Mouse (Mus musculus) liver, embryonic 16.5 days (tissue): ENCODE results near the gene Pabpn1. TPM values are rescaled to one million over a fixed set of nuclear protein-coding genes. Genes with fewer than 3 reads are reported as not detected.
"Not testable (repeated sequence)": the region's sequence is repeated elsewhere in the genome, so short reads cannot be mapped to it uniquely, and the experiment has no call there.

ENCODE experiments used
- ATAC-seq: fragments of 200-750 bp; cut with Nextera tagmentation; 2 replicates; pipeline ENCODE4 v1.8.0; 2017; ENCODE audit warnings: low read depth, mild to moderate bottlenecking, moderate number of reproducible peaks, moderate library complexity
- H3K27ac ChIP-seq: fragments of 300-500 bp; sonication (generic); 2 replicates; pipeline ENCODE4 v1.5.1; 2014; ENCODE audit warnings: mild to moderate bottlenecking, low read length
- H3K27me3 ChIP-seq: fragments of 300-500 bp; sonication (generic); 2 replicates; pipeline ENCODE4 v1.6.1; 2014; ENCODE audit warnings: low read depth, low read length, mixed read lengths; ENCODE audit not compliant: control insufficient read depth, insufficient read depth
- H3K36me3 ChIP-seq: fragments of 300-500 bp; sonication (generic); 2 replicates; pipeline ENCODE4 v1.6.1; 2014; ENCODE audit warnings: mild to moderate bottlenecking; ENCODE audit not compliant: control insufficient read depth, insufficient read depth
- H3K4me1 ChIP-seq: fragments of 300-500 bp; sonication (generic); 2 replicates; pipeline ENCODE4 v1.6.1; 2014; ENCODE audit warnings: low read depth, low read length, mixed read lengths; ENCODE audit not compliant: control insufficient read depth
- H3K4me2 ChIP-seq: fragments of 300-500 bp; sonication (generic); 2 replicates; pipeline ENCODE4 v1.6.1; 2014; ENCODE audit warnings: low read depth, low read length, mixed read lengths
- H3K4me3 ChIP-seq: fragments of 300-500 bp; sonication (generic); 2 replicates; pipeline ENCODE4 v1.5.1; 2014; ENCODE audit warnings: low read depth, mild to moderate bottlenecking, low read length
- H3K9ac ChIP-seq: fragments of 300-500 bp; sonication (generic); 2 replicates; pipeline ENCODE4 v1.6.1; 2014; ENCODE audit warnings: low read depth, low read length
- H3K9me3 ChIP-seq: fragments of 300-500 bp; sonication (generic); replicated peaks from 2 replicates; pipeline ENCODE4 v1.6.1; 2016; ENCODE audit warnings: low read length; ENCODE audit not compliant: control insufficient read depth
- WGBS: fragments of 180-500 bp; shearing (Covaris S2); extraction: QIAGEN DNeasy Blood & Tissue Kit; methylation state at CpG from one replicate; pipeline ENCODE4 v1.1.7; 2014; ENCODE audit not compliant: insufficient replicate concordance; 5-methylcytosine and 5-hydroxymethylcytosine counted together
- polyA plus RNA-seq: library from polyadenylated mRNA; unstranded; fragments of >200 nt; fragmentation: Nextera tagmentation; extraction: Ambion mirVana; gene quantifications from 2 replicates; pipeline ENCODE4 v1.2.1, GENCODE M21; 2015

Gene Pabpn1
- polyA plus RNA-seq, 1 experiment from 2014 or later: 30.1 TPM

- not testable (repeated sequence) for H3K4me2 ChIP-seq, ATAC-seq, H3K27ac ChIP-seq, H3K4me1 ChIP-seq, H3K9me3 ChIP-seq, H3K27me3 ChIP-seq, H3K4me3 ChIP-seq, H3K36me3 ChIP-seq, H3K9ac ChIP-seq
- 72% methylated on average over 9 of the region's 11 CpGs for WGBS
These were observed 54.7 kb downstream of the Pabpn1 start for GRCm38 (mm10) chr14:54947008-54947407.

Other genes with a start within 250 kb of the Pabpn1 start
- 40.2 and 42.6 TPM in 2 replicates for gene 1700123O20Rik, start 206.3 kb upstream of the Pabpn1 start, polyA plus RNA-seq
- gene Acin1, start 205.6 kb upstream of the Pabpn1 start, polyA plus RNA-seq: 43.5 and 45.1 TPM in 2 replicates
- 0.05 and 0.06 TPM in 2 replicates for gene Gm29776, start 193.7 kb upstream of the Pabpn1 start, polyA plus RNA-seq
- 10.4 and 11.7 TPM in 2 replicates for gene Cebpe, start 180.3 kb upstream of the Pabpn1 start, polyA plus RNA-seq
- 3.0 and 4.9 TPM in 2 replicates for gene Slc7a8, start 110.6 kb upstream of the Pabpn1 start, polyA plus RNA-seq
- not detected in 2 replicates for gene Rnf212b, start 78.4 kb upstream of the Pabpn1 start, polyA plus RNA-seq
- gene Homez, start 21.5 kb upstream of the Pabpn1 start, polyA plus RNA-seq: 2.4 and 2.7 TPM in 2 replicates
- gene Ppp1r3e, start 14.9 kb upstream of the Pabpn1 start, polyA plus RNA-seq: 0.51 and 0.55 TPM in 2 replicates
- gene Bcl2l2, start 9.1 kb upstream of the Pabpn1 start, polyA plus RNA-seq: 0.42 and 0.69 TPM in 2 replicates
- 0.11 TPM in 1 of 2 replicates, not detected in the other for gene Gm20521, start 9.1 kb upstream of the Pabpn1 start, polyA plus RNA-seq
- gene Slc22a17, start 20.6 kb downstream of the Pabpn1 start, polyA plus RNA-seq: 1.3 and 1.5 TPM in 2 replicates
- gene Efs, start 33.6 kb downstream of the Pabpn1 start, polyA plus RNA-seq: 0.26 and 0.42 TPM in 2 replicates
- gene Il25, start 40.2 kb downstream of the Pabpn1 start, polyA plus RNA-seq: not detected in 2 replicates
- gene Cmtm5, start 43.8 kb downstream of the Pabpn1 start, polyA plus RNA-seq: 0.20 TPM in 1 of 2 replicates, not detected in the other
- gene Myh6, start 74.4 kb downstream of the Pabpn1 start, polyA plus RNA-seq: 0.51 and 0.54 TPM in 2 replicates
- not detected in 2 replicates for gene Gm17428, start 84.4 kb downstream of the Pabpn1 start, polyA plus RNA-seq
- 1.8 and 3.1 TPM in 2 replicates for gene Myh7, start 102.1 kb downstream of the Pabpn1 start, polyA plus RNA-seq
- gene Ngdn, start 123.0 kb downstream of the Pabpn1 start, polyA plus RNA-seq: 28.8 and 32.0 TPM in 2 replicates
- 0.84 and 1.1 TPM in 2 replicates for gene Zfhx2, start 199.8 kb downstream of the Pabpn1 start, polyA plus RNA-seq
- gene Thtpa, start 202.3 kb downstream of the Pabpn1 start, polyA plus RNA-seq: 5.1 and 5.3 TPM in 2 replicates
- gene Ap1g2, start 214.1 kb downstream of the Pabpn1 start, polyA plus RNA-seq: 16.9 and 19.8 TPM in 2 replicates
- gene Jph4, start 224.4 kb downstream of the Pabpn1 start, polyA plus RNA-seq: not detected in 2 replicates